Mouse (Mus musculus): Measurements from ENCODE around the gene Tmed6. TPM values are rescaled to one million over a fixed set of nuclear protein-coding genes. Genes with fewer than 3 reads are reported as not detected.

Gene Tmed6
- total RNA-seq, 2 experiments from 2014 or later = not detected

- intact Hi-C loops (cut with DNase I) = no loop called here
- peak; percentile 91 to 95 for DNase-seq (ENCODE audit: extremely low spot score in 1 of 2, low spot score in 2 of 2)
Measured at GRCm38 (mm10) chr8:107030650-107031576, 34.5 kb downstream of the Tmed6 start, which contains the start of gene Vps4a. TSS of gene Vps4a (plus strand) at chr8:107031222.

GRCm38 (mm10) chr8:107030058-107030457 lies 35.4 kb downstream of the Tmed6 start:
- intact Hi-C loops (cut with DNase I) = no loop called here
- no peak for DNase-seq (ENCODE audit: extremely low spot score in 1 of 2, low spot score in 2 of 2)

DNA sequence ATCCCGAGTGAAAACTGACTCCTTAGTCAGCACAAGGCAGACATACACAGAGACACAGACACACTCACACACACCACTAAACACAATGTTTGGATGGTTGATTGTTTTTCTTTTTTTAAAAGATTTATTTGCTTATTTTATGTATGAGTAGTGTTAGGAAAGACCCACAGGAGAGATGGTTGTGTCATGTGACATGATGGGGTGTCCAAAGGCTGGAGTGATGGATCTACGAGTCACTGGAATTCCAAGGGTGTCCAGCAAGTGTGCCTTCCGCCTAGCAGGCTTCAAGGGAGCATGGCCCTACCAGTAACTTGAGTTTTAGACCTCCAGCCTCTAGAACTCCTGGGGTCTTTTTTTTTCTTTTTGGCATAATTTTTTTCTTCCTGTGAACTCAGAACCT lies 36.1 kb downstream of the Tmed6 start:
- DNase-seq (ENCODE audit: extremely low spot score in 1 of 2, low spot score in 2 of 2) = no peak
- intact Hi-C loops (cut with DNase I) = no loop called here

DNA sequence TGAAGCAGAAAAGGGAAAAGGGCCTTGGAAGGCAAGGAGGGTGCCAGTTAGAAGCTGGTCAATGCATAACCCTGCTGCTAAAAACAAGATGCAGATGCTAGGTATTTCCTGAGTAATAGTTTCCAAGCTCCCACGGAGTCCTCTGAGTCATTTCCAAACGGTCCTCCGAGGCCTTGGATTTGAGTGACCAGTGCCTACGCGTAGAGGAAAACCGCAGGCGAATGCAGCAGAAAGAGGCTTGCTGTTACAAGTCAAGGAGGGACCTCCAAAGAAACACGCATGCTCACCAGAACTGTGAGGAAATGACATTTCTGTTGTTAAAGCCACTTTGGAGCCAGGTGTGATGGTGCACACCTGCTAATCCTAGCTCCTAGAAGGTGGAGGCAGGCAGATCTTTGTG lies 42.0 kb downstream of the Tmed6 start:
- intact Hi-C loops (cut with DNase I) = no loop called here
- no peak for DNase-seq (ENCODE audit: extremely low spot score in 1 of 2, low spot score in 2 of 2)

- intact Hi-C loops (cut with DNase I) = no loop called here
- DNase-seq (ENCODE audit: extremely low spot score in 1 of 2, low spot score in 2 of 2) = no peak
Measured at GRCm38 (mm10) chr8:107014915-107015314, 50.5 kb downstream of the Tmed6 start.

DNA sequence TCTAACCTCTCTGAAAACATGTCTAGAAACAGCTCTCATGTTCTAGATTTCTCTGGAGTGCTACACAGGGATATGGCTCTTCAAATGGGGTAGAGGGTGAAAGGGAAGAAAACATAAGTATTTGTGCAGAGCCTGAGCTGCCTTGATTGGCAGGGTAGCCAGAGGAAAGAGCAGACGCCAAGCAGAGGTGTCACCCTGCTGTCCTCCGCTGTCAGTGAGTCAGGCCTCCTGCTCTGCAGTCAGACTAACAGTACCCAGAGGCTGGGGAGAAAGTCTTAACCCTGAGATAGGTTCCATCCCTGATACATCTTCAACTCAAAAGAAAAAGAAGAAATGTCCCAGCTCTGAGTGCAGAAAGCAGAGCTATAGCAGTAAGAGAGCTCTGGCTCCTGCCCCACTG lies 52.8 kb downstream of the Tmed6 start:
- intact Hi-C loops (cut with DNase I) = no loop called here
- DNase-seq (ENCODE audit: extremely low spot score in 1 of 2, low spot score in 2 of 2) = no peak

Small RNA genes lying within 50 kb of the gene (microRNA-seq; reads per million reads assigned to microRNA genes)
- gene Mir7075 = 2.3 reads per million

Other genes with a start within 250 kb of the Tmed6 start
- gene Has3, start 195.4 kb downstream of the Tmed6 start, total RNA-seq (2021) = 1 to 10 TPM; 5.6 to 6.1 TPM
- 10 to 100 TPM; 25.6 to 27.4 TPM for gene Utp4, start 172.0 kb downstream of the Tmed6 start, total RNA-seq (2021)
- 1 to 10 TPM; 6.7 to 7.1 TPM for gene Sntb2, start 129.9 kb downstream of the Tmed6 start, total RNA-seq (2021)
- gene Vps4a, start 34.4 kb downstream of the Tmed6 start, total RNA-seq (2021) = 100 to 1,000 TPM; 130 to 143 TPM
- gene Pdf, start 17.0 kb downstream of the Tmed6 start, total RNA-seq (2021) = 10 to 100 TPM; 25.5 to 25.8 TPM
- 10 to 100 TPM; 26.2 to 28.0 TPM for gene Cog8, start 9.0 kb downstream of the Tmed6 start, total RNA-seq (2021)
- 10 to 100 TPM; 61.0 to 62.3 TPM for gene Nip7, start 8.8 kb downstream of the Tmed6 start, total RNA-seq (2021)
- 10 to 100 TPM; 38.2 to 39.6 TPM for gene Terf2, start 30.9 kb upstream of the Tmed6 start, total RNA-seq (2021)
- 10 to 100 TPM; 92.2 to 95.1 TPM for gene Cyb5b, start 85.0 kb upstream of the Tmed6 start, total RNA-seq (2021)
- gene Nfat5, start 227.8 kb upstream of the Tmed6 start, total RNA-seq (2021) = 10 to 100 TPM; 32.7 to 33.6 TPM

Data from left cerebral cortex, postnatal 10 days (tissue).